Mouse (Mus musculus) heart, embryonic 11.5 days (tissue): ENCODE measurements around the gene Psma3. TPM values are rescaled to one million over a fixed set of nuclear protein-coding genes. Genes with fewer than 3 reads are reported as not detected.
A peak's percentile ranks its signal among the peaks of the same experiment; 100 is the strongest.

ENCODE experiments used
- ATAC-seq: fragments of 200-750 bp; cut with Nextera tagmentation; replicated peaks from 2 replicates; pipeline ENCODE4 v1.8.0; 2017; ENCODE audit warnings: moderate library complexity; ENCODE audit not compliant: insufficient number of reproducible peaks, low FRiP score, low TSS enrichment
- H3K27ac ChIP-seq: fragments of 300-500 bp; sonication (generic); 2 replicates; pipeline ENCODE4 v1.5.1; 2014; ENCODE audit warnings: mild to moderate bottlenecking, low read depth, low read length
- H3K27me3 ChIP-seq: fragments of 300-500 bp; sonication (generic); 2 replicates; pipeline ENCODE4 v1.6.1; 2014; ENCODE audit warnings: mild to moderate bottlenecking, low read length, mixed read lengths; ENCODE audit not compliant: control insufficient read depth, insufficient read depth
- H3K36me3 ChIP-seq: fragments of 300-500 bp; sonication (generic); 2 replicates; pipeline ENCODE4 v1.6.1; 2014; ENCODE audit warnings: mild to moderate bottlenecking, low read length, moderate library complexity, mixed read lengths; ENCODE audit not compliant: control insufficient read depth, insufficient read depth
- H3K4me1 ChIP-seq: fragments of 300-500 bp; sonication (generic); 2 replicates; pipeline ENCODE4 v1.6.1; 2014; ENCODE audit warnings: low read length; ENCODE audit not compliant: control insufficient read depth, insufficient read depth
- H3K4me2 ChIP-seq: fragments of 300-500 bp; sonication (generic); 2 replicates; pipeline ENCODE4 v1.6.1; 2014; ENCODE audit warnings: mild to moderate bottlenecking, moderate library complexity
- H3K4me3 ChIP-seq: fragments of 300-500 bp; sonication (generic); 2 replicates; pipeline ENCODE4 v1.5.1; 2014; ENCODE audit warnings: low read depth, low read length
- H3K9ac ChIP-seq: fragments of 300-500 bp; sonication (generic); 2 replicates; pipeline ENCODE4 v1.6.1; 2014; ENCODE audit warnings: mild to moderate bottlenecking, low read depth, low read length, moderate library complexity
- H3K9me3 ChIP-seq: fragments of 300-500 bp; sonication (generic); replicated peaks from 2 replicates; pipeline ENCODE4 v1.6.1; 2016; ENCODE audit warnings: low read length; ENCODE audit not compliant: control insufficient read depth
- WGBS: fragments of 180-500 bp; shearing (Covaris S2); extraction: QIAGEN DNeasy Blood & Tissue Kit; methylation state at CpG from one replicate; pipeline ENCODE4 v1.1.7; 2014; ENCODE audit not compliant: insufficient replicate concordance; 5-methylcytosine and 5-hydroxymethylcytosine counted together
- polyA plus RNA-seq: library from polyadenylated mRNA; unstranded; fragments of >200 nt; fragmentation: Nextera tagmentation; extraction: Ambion mirVana; gene quantifications from 2 replicates; pipeline ENCODE4 v1.2.1, GENCODE M21; 2014

Psma3 gene
- polyA plus RNA-seq, 1 experiment from 2014 or later: 474 TPM

DNA sequence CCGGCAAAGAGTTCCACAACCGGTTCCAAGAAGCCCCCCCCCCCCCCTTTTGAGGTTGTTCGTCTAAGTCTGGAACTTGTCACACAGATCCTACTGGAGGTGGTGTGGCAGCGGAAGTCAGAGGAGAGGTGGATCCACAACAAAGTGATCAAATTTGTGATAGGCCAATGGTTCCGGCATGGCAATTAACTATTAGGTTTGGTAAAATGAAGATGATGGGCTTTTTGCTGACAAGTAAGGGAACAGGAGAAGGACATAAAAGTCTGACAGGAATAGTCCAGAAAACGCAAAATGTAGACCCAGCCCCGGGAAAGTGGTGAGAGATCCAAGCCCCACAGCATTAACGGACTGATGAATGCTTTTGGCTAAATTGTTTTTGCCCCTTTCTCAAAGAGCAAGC, 6.8 kb upstream of the Psma3 start:
- no peak for ATAC-seq
- Histone ChIP-seq H3K4me3 (peak overlapping the region; percentile 63), H3K4me1 (0 out of 2 replicates have a peak, but pooled peaks cover 2% of the 10 kb centered on the region), H3K27me3 (no peaks in the 10 kb centered on the region), H3K36me3 (peaks cover 11% of the 10 kb centered on the region; the same call in 1 of the 2 replicates), H3K9me3 (no peaks in the 10 kb centered on the region), H3K27ac (peak overlapping the region; percentile 92), H3K4me2 (peak overlapping the region; percentile 64), H3K9ac (no peak overlapping the region)
- 35% methylated on average over 8 of the region's 8 CpGs for WGBS

- no peaks in the 10 kb centered on the region for H3K9me3 ChIP-seq
- under 1% methylated on average over 35 of the region's 35 CpGs for WGBS
These were observed 6.2 kb upstream of the Psma3 start for GRCm38 (mm10) chr12:70968141-70968790.

DNA sequence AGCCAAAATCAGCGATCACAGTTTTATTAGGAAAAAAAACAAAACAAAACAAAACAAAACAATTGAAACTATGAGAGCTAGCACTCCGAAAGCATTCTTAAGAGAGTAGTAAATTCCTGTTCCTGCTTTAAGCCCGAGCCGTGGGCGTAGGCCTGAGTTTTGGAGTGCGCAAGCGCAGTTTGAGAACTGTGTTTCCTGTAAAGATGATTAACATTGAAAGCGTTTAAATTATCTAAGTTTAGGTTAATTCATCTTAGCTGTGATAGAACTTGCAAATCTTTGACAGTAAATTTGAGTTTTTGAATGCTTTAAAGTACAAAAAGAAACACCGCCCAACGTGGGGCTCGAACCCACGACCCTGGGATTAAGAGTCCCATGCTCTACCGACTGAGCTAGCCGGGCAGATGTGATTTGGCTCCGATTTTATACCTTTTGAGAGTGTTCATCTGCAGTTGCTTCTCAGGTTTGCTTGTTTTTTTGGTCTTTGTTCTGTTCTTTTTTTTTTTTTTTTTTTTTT, 5.6 kb upstream of the Psma3 start:
- Histone ChIP-seq H3K36me3 (peaks cover 2% of the 10 kb centered on the region; the same call in 1 of the 2 replicates), H3K4me2 (peak overlapping the region; percentile 64), H3K27me3 (no peaks in the 10 kb centered on the region), H3K4me1 (0 out of 2 replicates have a peak, but pooled peaks cover 2% of the 10 kb centered on the region), H3K27ac (peak overlapping the region; percentile 92), H3K4me3 (peak overlapping the region; percentile 63), H3K9ac (peak overlapping the region; percentile 84; the same call in 1 of the 2 replicates), H3K9me3 (no peaks in the 10 kb centered on the region)
- WGBS: 1% methylated on average over 15 of the region's 15 CpGs
- ATAC-seq: no peak; the same call in 1 of the 2 replicates

More at GRCm38 (mm10) chr12:70968141-70968790, 6.2 kb upstream of the Psma3 start:
- 0 out of 2 replicates have a peak, but pooled peaks cover 2% of the 10 kb centered on the region for H3K4me1 ChIP-seq
- H3K27ac ChIP-seq: peak overlapping the region; percentile 92
- H3K27me3 ChIP-seq: no peaks in the 10 kb centered on the region
- peak overlapping the region; percentile 63 for H3K4me3 ChIP-seq
- peak overlapping the region; percentile 64 for H3K4me2 ChIP-seq
- H3K9ac ChIP-seq: peak overlapping the region; percentile 84
- H3K36me3 ChIP-seq: peaks cover 7% of the 10 kb centered on the region; the same call in 1 of the 2 replicates
- peak; percentile 79; the same call in 1 of the 2 replicates for ATAC-seq

GRCm38 (mm10) chr12:70969485-70970184, 4.8 kb upstream of the Psma3 start:
- Histone ChIP-seq H3K4me2 (peak overlapping the region; percentile 55), H3K9me3 (no peaks in the 10 kb centered on the region), H3K4me3 (peak overlapping the region; percentile 35), H3K36me3 (no peaks in the 10 kb centered on the region), H3K27me3 (no peaks in the 10 kb centered on the region), H3K4me1 (0 out of 2 replicates have a peak, but pooled peaks cover 2% of the 10 kb centered on the region), H3K9ac (no peak overlapping the region; the same call in 1 of the 2 replicates), H3K27ac (no peak overlapping the region)
- no peak for ATAC-seq
- WGBS: 7% methylated on average over 17 of the region's 17 CpGs

GRCm38 (mm10) chr12:70973831-70974230, 590 bp upstream of the Psma3 start:
- no peaks in the 10 kb centered on the region for H3K27me3 ChIP-seq
- 82% methylated on average over 4 of the region's 4 CpGs for WGBS
- no peaks in the 10 kb centered on the region for H3K9me3 ChIP-seq
- H3K4me1 ChIP-seq: peaks cover 4% of the 10 kb centered on the region; the same call in 1 of the 2 replicates
- peak overlapping the region; percentile 55 for H3K4me2 ChIP-seq
- H3K9ac ChIP-seq: no peak overlapping the region
- ATAC-seq: no peak
- H3K27ac ChIP-seq: peak overlapping the region; percentile 96; the same call in 1 of the 2 replicates
- H3K36me3 ChIP-seq: peaks cover 3% of the 10 kb centered on the region; the same call in 1 of the 2 replicates
- peak overlapping the region; percentile 77 for H3K4me3 ChIP-seq

DNA sequence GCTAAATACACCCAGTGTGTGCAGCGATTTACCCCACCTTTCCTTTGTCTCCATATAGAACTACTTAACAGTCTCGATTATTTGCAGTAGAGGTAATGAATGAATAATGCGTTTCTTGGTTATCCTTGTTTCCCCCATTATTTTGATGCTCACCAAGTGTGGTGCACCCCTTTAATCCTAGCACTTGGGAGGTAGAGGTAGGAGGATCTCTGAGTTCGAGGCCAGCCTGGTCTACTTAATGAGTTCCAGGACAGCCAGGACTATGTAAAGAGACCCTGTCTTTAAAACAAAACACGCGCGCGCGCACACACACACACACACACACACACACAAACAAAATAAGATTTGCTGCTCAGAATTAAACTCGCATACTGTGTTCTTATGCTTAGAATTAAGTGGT, 985 bp downstream of the Psma3 start:
- H3K9me3 ChIP-seq: no peaks in the 10 kb centered on the region
- WGBS: 12% methylated on average over 10 of the region's 10 CpGs
- H3K27ac ChIP-seq: peak overlapping the region; percentile 96
- peaks cover 4% of the 10 kb centered on the region; the same call in 1 of the 2 replicates for H3K4me1 ChIP-seq
- peak overlapping the region; percentile 77 for H3K4me3 ChIP-seq
- no peaks in the 10 kb centered on the region for H3K27me3 ChIP-seq
- peaks cover 6% of the 10 kb centered on the region; the same call in 1 of the 2 replicates for H3K36me3 ChIP-seq
- H3K4me2 ChIP-seq: peak overlapping the region; percentile 79
- H3K9ac ChIP-seq: peak overlapping the region; percentile 93
- ATAC-seq: no peak

- peaks cover 6% of the 10 kb centered on the region; the same call in 1 of the 2 replicates for H3K36me3 ChIP-seq
- H3K4me2 ChIP-seq: peak overlapping the region; percentile 79
- peaks cover 4% of the 10 kb centered on the region; the same call in 1 of the 2 replicates for H3K4me1 ChIP-seq
- no peak for ATAC-seq
- peak overlapping the region; percentile 28; the same call in 1 of the 2 replicates for H3K9ac ChIP-seq
- WGBS: 60% methylated on average over 3 of the region's 3 CpGs
- no peaks in the 10 kb centered on the region for H3K9me3 ChIP-seq
- peak overlapping the region; percentile 77 for H3K4me3 ChIP-seq
- H3K27ac ChIP-seq: no peak overlapping the region
- H3K27me3 ChIP-seq: no peaks in the 10 kb centered on the region
These were observed 1.5 kb downstream of the Psma3 start for GRCm38 (mm10) chr12:70975891-70976290.

DNA sequence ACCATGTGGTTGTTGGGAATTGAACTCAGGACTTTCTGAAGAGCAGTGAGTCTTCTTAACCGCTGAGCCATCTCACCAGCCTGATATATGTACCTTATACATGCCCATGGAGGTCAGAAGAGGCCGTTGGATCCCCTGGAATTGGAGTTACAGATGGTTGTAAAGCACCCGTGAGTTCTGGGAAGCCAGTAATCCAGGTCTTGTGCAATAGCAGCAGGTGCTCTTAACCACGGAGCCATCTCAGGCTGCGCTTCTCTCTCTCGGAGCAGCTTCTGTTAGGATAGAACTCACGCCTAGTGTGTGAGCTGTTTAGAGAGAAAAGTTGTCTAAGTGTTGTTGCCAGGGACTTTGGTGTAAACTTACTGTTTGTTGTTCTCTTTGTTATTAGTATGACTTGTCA, 3.9 kb downstream of the Psma3 start:
- H3K4me1 ChIP-seq: peaks cover 4% of the 10 kb centered on the region; the same call in 1 of the 2 replicates
- 86% methylated on average over 7 of the region's 7 CpGs for WGBS
- no peak overlapping the region for H3K27ac ChIP-seq
- no peak overlapping the region for H3K4me3 ChIP-seq
- no peak overlapping the region for H3K4me2 ChIP-seq
- H3K9ac ChIP-seq: no peak overlapping the region
- peaks cover 8% of the 10 kb centered on the region; the same call in 1 of the 2 replicates for H3K36me3 ChIP-seq
- H3K27me3 ChIP-seq: no peaks in the 10 kb centered on the region
- no peaks in the 10 kb centered on the region for H3K9me3 ChIP-seq
- no peak for ATAC-seq
